Mouse (Mus musculus): ENCODE data around the gene Lyz1. TPM values are rescaled to one million over a fixed set of nuclear protein-coding genes. Genes with fewer than 3 reads are reported as not detected.
"Not testable (repeated sequence)": the region's sequence is repeated elsewhere in the genome, so short reads cannot be mapped to it uniquely, and the experiment has no call there.

Gene Lyz1
- total and polyA plus RNA-seq, 2 experiments from 2014 or later, result 0.15 to 1.4 TPM

DNA sequence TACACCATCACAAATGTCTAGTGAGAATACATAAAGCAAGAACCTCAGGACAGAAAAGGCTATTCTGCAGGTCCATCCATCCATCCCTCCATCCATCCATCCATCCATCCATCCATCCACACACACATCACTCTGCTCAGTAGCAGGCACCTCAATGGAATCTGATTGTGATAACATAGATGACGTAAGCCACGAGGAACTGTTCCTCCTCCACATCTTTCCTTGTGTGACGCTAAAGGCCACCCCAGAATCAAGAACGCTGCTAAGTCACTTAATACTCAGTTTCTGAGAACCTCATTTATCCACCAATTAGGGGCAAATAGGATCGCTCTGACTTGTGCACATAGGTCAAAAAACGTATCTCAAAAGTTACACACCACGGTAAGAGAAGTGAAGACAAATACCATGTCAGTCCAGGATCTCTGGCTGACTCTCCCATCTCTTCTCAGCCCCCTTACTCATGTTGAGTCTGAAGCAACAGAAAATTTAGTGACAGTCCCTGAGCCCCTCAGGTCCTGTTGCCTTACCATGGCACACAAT, 11.2 kb downstream of the Lyz1 start:
- Histone ChIP-seq H3K4me3 (ENCODE audit: low read depth, low read length) (no peak overlapping the region), H3K4me2 (ENCODE audit: low read depth, low read length) (no peak overlapping the region), H3K27ac (ENCODE audit: low read depth) (no peak overlapping the region), H3K27me3 (ENCODE audit: control insufficient read depth, insufficient read depth, low read length) (no peaks in the 10 kb centered on the region), H3K9ac (replicated peaks; ENCODE audit: low read depth, low read length) (no peak overlapping the region), H3K4me1 (ENCODE audit: control insufficient read depth, insufficient read depth) (no peaks in the 10 kb centered on the region), H3K36me3 (replicated peaks; ENCODE audit: control insufficient read depth, insufficient read depth, low read length) (no peaks in the 10 kb centered on the region), H3K9me3 (replicated peaks; ENCODE audit: control insufficient read depth, low read length) (no peaks in the 10 kb centered on the region)
- TF ChIP-seq CTCF (IDR thresholded peaks at IDR 0.05; ENCODE audit: low read depth), result no peak
- TF ChIP-seq EP300 (IDR thresholded peaks at IDR 0.05; ENCODE audit: low read depth), result no peak
- no peak for ATAC-seq (ENCODE audit: insufficient read depth, low read depth)
- DNase-seq (ENCODE audit: low spot score), result no peak
- 70% methylated on average over 7 of the region's 7 CpGs for WGBS

DNA sequence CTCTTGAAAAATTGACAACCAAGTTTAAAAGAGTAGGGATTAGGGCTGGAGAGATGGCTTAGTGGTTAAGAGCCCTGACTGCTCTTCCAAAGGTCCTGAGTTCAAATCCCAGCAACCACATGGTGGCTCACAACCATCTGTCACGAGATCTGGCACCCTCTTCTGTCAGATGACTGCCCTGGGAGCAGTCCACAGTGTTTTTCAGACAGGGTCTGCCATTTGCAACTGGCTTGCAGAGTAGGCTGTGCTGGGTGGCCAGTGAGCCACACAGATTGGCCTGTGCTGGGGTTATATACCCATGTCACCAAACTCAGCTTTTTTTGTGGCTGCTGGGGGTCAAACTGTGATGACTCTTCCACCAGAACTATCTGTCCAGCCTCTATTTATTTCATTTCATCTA, 12.7 kb downstream of the Lyz1 start:
- no peak overlapping the region for H3K9ac ChIP-seq (replicated peaks; ENCODE audit: low read depth, low read length)
- TF ChIP-seq EP300 (IDR thresholded peaks at IDR 0.05; ENCODE audit: low read depth) (no peak), CTCF (IDR thresholded peaks at IDR 0.05; ENCODE audit: low read depth) (no peak)
- H3K27me3 ChIP-seq (ENCODE audit: control insufficient read depth, insufficient read depth, low read length), result no peaks in the 10 kb centered on the region
- H3K4me3 ChIP-seq (ENCODE audit: low read depth, low read length), result no peak overlapping the region
- H3K9me3 ChIP-seq (replicated peaks; ENCODE audit: control insufficient read depth, low read length), result no peaks in the 10 kb centered on the region
- no peak for DNase-seq (ENCODE audit: low spot score)
- ATAC-seq (ENCODE audit: insufficient read depth, low read depth), result no peak
- H3K36me3 ChIP-seq (replicated peaks; ENCODE audit: control insufficient read depth, insufficient read depth, low read length), result no peaks in the 10 kb centered on the region
- H3K4me1 ChIP-seq (ENCODE audit: control insufficient read depth, insufficient read depth), result no peaks in the 10 kb centered on the region
- WGBS, result 76% methylated on average over 1 of the region's 1 CpGs
- no peak overlapping the region for H3K27ac ChIP-seq (ENCODE audit: low read depth)
- no peak overlapping the region for H3K4me2 ChIP-seq (ENCODE audit: low read depth, low read length)

DNA sequence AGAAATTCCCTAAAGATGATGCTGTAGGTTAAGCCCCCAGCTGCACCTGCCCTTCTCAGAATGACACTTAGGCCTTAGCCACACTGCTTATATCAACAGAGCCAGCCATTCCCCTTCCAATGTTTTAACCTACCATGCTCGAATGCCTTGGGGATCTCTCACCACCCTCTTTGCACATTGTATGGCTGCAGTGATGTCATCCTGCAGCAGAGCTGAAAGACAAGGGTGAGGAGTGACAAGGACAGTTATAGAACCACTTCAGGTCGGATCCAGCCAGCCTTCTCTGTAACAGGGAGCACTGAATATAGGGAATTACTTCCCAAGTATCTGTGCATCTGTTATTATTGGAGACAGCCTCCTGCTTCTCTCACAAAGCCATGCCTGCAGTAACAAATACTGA, 14.2 kb downstream of the Lyz1 start:
- H3K9me3 ChIP-seq (replicated peaks; ENCODE audit: control insufficient read depth, low read length); H3K27ac ChIP-seq (ENCODE audit: low read depth); DNase-seq (ENCODE audit: low spot score); H3K36me3 ChIP-seq (replicated peaks; ENCODE audit: control insufficient read depth, insufficient read depth, low read length); H3K4me1 ChIP-seq (ENCODE audit: control insufficient read depth, insufficient read depth); H3K4me2 ChIP-seq (ENCODE audit: low read depth, low read length); H3K9ac ChIP-seq (replicated peaks; ENCODE audit: low read depth, low read length); H3K27me3 ChIP-seq (ENCODE audit: control insufficient read depth, insufficient read depth, low read length); H3K4me3 ChIP-seq (ENCODE audit: low read depth, low read length): not testable (repeated sequence)
- ATAC-seq (ENCODE audit: insufficient read depth, low read depth), result peak; percentile 58; the same call in 1 of the 2 replicates
- 20% methylated on average over 2 of the region's 2 CpGs for WGBS

DNA sequence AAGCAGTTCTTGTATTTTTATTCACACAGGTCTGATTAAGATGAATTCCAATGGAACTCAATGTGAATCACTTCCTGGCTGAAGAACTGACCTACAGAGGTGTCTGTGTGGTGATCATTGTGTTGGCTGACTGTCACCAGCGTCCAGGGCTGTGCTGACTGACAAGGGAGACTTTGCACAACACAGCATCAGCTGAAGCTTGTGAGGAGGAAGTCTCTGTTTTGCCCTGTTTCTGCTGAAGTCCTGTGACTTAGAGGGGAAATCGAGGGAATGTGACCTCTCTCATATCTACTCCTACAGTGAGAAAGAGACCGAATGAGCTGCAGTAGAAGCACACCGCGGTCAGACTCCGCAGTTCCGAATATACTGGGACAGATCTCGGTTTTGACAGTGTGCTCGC, 14.9 kb downstream of the Lyz1 start:
- 64% methylated on average over 9 of the region's 9 CpGs for WGBS
- H3K4me2 ChIP-seq (ENCODE audit: low read depth, low read length); ATAC-seq (ENCODE audit: insufficient read depth, low read depth): not testable (repeated sequence)

DNA sequence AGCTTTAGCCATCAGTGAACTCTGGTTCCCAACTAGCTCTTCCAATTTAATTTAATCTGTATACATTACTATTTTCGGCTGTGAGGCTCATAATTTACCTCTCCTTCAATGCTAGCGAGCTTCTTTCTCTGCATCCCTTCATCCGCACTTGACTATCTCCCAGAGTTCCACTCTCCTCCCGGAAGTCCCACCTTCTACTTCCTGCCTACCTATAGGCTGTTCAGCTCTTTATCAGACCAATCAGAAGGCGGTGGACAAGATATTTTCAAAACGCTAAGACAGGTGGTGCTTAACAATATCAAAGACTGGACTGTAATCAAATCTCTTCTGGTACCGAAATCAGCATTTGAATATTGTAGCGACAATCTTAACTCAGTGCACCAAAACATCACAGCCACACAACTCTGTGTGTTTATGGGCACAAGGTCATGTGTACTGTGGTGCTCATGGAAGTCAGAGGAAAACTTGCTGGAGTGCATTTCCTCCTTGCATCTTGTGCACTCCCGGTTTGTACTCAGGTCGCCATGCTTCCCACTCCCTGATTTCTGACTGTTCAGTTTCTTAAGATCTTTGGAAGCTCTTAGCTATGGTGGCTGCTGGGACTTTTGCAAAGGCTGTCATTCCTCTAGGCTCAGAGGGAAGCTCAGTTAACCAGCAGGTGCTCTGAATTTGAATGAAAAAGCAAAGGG, 16.8 kb downstream of the Lyz1 start:
- Histone ChIP-seq H3K4me2 (ENCODE audit: low read depth, low read length) (no peak overlapping the region), H3K27me3 (ENCODE audit: control insufficient read depth, insufficient read depth, low read length) (no peaks in the 10 kb centered on the region), H3K27ac (ENCODE audit: low read depth) (no peak overlapping the region), H3K9ac (replicated peaks; ENCODE audit: low read depth, low read length) (no peak overlapping the region), H3K4me1 (ENCODE audit: control insufficient read depth, insufficient read depth) (no peaks in the 10 kb centered on the region), H3K36me3 (replicated peaks; ENCODE audit: control insufficient read depth, insufficient read depth, low read length) (no peaks in the 10 kb centered on the region), H3K4me3 (ENCODE audit: low read depth, low read length) (no peak overlapping the region), H3K9me3 (replicated peaks; ENCODE audit: control insufficient read depth, low read length) (no peaks in the 10 kb centered on the region)
- DNase-seq (ENCODE audit: low spot score) (no peak), ATAC-seq (ENCODE audit: insufficient read depth, low read depth) (no peak)
- 85% methylated on average over 10 of the region's 10 CpGs for WGBS
- TF ChIP-seq EP300 (IDR thresholded peaks at IDR 0.05; ENCODE audit: low read depth), result no peak
- no peak for TF ChIP-seq CTCF (IDR thresholded peaks at IDR 0.05; ENCODE audit: low read depth)

More for the DNA sequence above, 14.9 kb downstream of the Lyz1 start:
- H3K4me1 ChIP-seq (ENCODE audit: control insufficient read depth, insufficient read depth); H3K27ac ChIP-seq (ENCODE audit: low read depth); DNase-seq (ENCODE audit: low spot score); H3K27me3 ChIP-seq (ENCODE audit: control insufficient read depth, insufficient read depth, low read length); H3K9ac ChIP-seq (replicated peaks; ENCODE audit: low read depth, low read length); H3K9me3 ChIP-seq (replicated peaks; ENCODE audit: control insufficient read depth, low read length); H3K4me3 ChIP-seq (ENCODE audit: low read depth, low read length); H3K36me3 ChIP-seq (replicated peaks; ENCODE audit: control insufficient read depth, insufficient read depth, low read length): not testable (repeated sequence)

DNA sequence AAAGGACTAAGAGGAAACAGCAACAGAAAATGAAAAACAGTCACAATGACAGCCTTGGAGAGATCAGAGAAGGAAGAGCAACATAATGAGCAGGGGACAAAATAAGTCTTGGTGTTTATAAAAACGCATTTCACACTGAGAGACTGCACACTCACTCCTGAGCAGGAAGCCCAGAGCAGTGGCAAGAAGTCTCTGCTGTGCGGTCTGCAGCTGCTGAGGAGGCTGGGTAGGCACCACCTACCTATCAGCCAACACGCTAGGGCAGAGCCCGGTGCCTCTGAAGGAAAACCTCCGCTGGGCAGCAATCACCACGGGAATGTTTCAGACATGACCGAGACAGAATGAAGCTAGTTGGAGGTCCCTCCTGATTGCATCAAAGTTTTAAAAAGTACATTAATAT, 18.0 kb downstream of the Lyz1 start:
- not testable (repeated sequence) for ATAC-seq (ENCODE audit: insufficient read depth, low read depth); H3K4me1 ChIP-seq (ENCODE audit: control insufficient read depth, insufficient read depth); H3K36me3 ChIP-seq (replicated peaks; ENCODE audit: control insufficient read depth, insufficient read depth, low read length); H3K9me3 ChIP-seq (replicated peaks; ENCODE audit: control insufficient read depth, low read length); H3K4me3 ChIP-seq (ENCODE audit: low read depth, low read length); H3K27me3 ChIP-seq (ENCODE audit: control insufficient read depth, insufficient read depth, low read length); H3K4me2 ChIP-seq (ENCODE audit: low read depth, low read length); H3K27ac ChIP-seq (ENCODE audit: low read depth); H3K9ac ChIP-seq (replicated peaks; ENCODE audit: low read depth, low read length); DNase-seq (ENCODE audit: low spot score)
- 62% methylated on average over 2 of the region's 7 CpGs for WGBS

All from heart, postnatal 0 days (tissue).